Mouse (Mus musculus): ENCODE measurements at regions not wholly inside any gene's neighbourhood (a gene's known extent, or its start where the extent isn't known, plus 50 kb on each side); places are given as distances from the start of the nearest gene placed in this dataset.

GRCm38 (mm10) chr6:148514124-148514523 lies 69.9 kb upstream of the Tmtc1 start:
- TF ChIP-seq CTCF (IDR thresholded peaks at IDR 0.05; ENCODE audit: insufficient read depth, low read length) (no peak), POLR2A (IDR thresholded peaks at IDR 0.05; ENCODE audit: borderline replicate concordance, extremely low read depth, low read depth, low read length) (no peak)

Measured in lung, adult 2 months (tissue).